Mouse (Mus musculus): ENCODE measurements at regions not wholly inside any gene's neighbourhood (a gene's known extent, or its start where the extent isn't known, plus 50 kb on each side); places are given as distances from the start of the nearest gene placed in this dataset.

DNA sequence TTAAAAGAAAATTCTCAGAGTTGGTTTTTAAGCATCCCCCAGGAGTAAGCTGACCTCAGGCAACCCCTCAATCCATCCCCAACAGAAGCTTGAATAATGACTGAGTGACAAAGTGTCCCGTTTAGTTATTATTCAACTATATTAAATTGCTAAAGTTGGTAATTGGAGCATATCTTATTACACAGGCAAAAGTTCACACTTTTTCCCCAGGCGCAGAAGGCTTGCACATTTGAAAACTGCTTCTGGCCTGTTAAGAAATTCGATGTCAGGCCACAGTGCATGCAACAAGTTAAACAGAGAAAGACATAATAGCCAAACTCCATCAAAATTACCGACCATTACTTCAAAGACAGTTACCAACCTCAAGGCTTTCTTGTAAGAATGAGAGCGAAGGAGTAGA is 240.3 kb downstream of the Pik3r1 start:
- Histone ChIP-seq H3K27ac (ENCODE audit: low read depth, low read length) (no peak overlapping the region), H3K9ac (no peak overlapping the region), H3K4me3 (ENCODE audit: low read depth, low read length) (no peak overlapping the region), H3K4me1 (ENCODE audit: insufficient read depth) (no peaks in the 10 kb centered on the region), H3K27me3 (ENCODE audit: insufficient read depth, low read length) (no peaks in the 10 kb centered on the region), H3K36me3 (ENCODE audit: insufficient read depth) (no peaks in the 10 kb centered on the region), H3K9me3 (ENCODE audit: low read length) (no peaks in the 10 kb centered on the region), H3K4me2 (ENCODE audit: low read depth) (no peak overlapping the region)
- no peak for TF ChIP-seq CTCF (IDR thresholded peaks at IDR 0.05; ENCODE audit: low read depth)
- 83% methylated on average over 5 of the region's 5 CpGs for WGBS
- DNase-seq (no peak), ATAC-seq (no peak)

DNA sequence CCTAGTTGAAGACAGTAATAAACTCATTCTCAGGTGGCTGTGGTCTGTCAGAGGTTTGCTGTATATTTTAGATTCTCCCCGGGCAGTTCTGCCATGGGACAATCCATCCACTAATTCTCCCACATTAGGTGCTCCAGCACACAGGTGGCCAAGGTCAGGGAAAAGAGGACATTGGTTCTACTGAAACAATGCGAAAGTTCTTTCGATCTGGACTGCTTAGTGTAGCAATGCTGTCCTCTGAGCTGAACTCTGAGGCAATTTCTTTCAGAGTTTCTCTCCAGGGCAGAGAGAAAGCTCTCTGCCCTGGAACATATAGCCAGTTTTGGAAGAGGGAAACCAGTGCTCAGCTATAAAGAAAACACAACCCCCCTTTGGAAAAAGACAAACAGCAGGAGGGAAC is 243.2 kb downstream of the Pik3r1 start:
- Histone ChIP-seq H3K9me3 (ENCODE audit: low read length) (no peaks in the 10 kb centered on the region), H3K36me3 (ENCODE audit: insufficient read depth) (no peaks in the 10 kb centered on the region), H3K9ac (no peak overlapping the region), H3K27me3 (ENCODE audit: insufficient read depth, low read length) (no peaks in the 10 kb centered on the region), H3K27ac (ENCODE audit: low read depth, low read length) (no peak overlapping the region), H3K4me2 (ENCODE audit: low read depth) (no peak overlapping the region), H3K4me3 (ENCODE audit: low read depth, low read length) (no peak overlapping the region), H3K4me1 (ENCODE audit: insufficient read depth) (no peaks in the 10 kb centered on the region)
- DNase-seq: no peak
- 94% methylated on average over 3 of the region's 3 CpGs for WGBS
- TF ChIP-seq CTCF (IDR thresholded peaks at IDR 0.05; ENCODE audit: low read depth): no peak
- no peak for ATAC-seq

DNA sequence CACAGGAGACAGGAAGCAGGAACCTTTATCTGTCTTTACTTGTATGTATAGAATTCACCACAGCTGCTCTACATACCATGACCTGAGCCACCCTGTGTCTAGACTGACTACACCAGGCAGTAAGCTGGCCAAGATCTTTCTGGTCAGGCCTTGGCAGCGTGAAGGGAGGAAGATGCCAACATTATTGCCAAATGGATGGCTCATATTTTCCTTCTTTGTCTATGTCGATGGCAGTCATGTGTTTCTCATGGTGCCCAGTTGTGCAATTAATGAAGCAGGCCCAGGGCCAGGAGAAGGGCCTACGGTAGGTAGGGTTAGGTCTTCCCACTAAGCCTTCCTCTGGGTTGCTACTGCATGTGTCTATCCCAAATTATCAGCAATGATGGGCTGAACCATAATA is 243.8 kb downstream of the Pik3r1 start:
- no peak for TF ChIP-seq CTCF (IDR thresholded peaks at IDR 0.05; ENCODE audit: low read depth)
- no peak overlapping the region for H3K4me3 ChIP-seq (ENCODE audit: low read depth, low read length)
- no peak overlapping the region for H3K4me2 ChIP-seq (ENCODE audit: low read depth)
- DNase-seq (no peak), ATAC-seq (no peak)
- WGBS: 84% methylated on average over 3 of the region's 3 CpGs
- no peaks in the 10 kb centered on the region for H3K36me3 ChIP-seq (ENCODE audit: insufficient read depth)
- H3K4me1 ChIP-seq (ENCODE audit: insufficient read depth): no peaks in the 10 kb centered on the region
- no peak overlapping the region for H3K9ac ChIP-seq
- H3K27ac ChIP-seq (ENCODE audit: low read depth, low read length): no peak overlapping the region
- H3K9me3 ChIP-seq (ENCODE audit: low read length): no peaks in the 10 kb centered on the region
- H3K27me3 ChIP-seq (ENCODE audit: insufficient read depth, low read length): no peaks in the 10 kb centered on the region

DNA sequence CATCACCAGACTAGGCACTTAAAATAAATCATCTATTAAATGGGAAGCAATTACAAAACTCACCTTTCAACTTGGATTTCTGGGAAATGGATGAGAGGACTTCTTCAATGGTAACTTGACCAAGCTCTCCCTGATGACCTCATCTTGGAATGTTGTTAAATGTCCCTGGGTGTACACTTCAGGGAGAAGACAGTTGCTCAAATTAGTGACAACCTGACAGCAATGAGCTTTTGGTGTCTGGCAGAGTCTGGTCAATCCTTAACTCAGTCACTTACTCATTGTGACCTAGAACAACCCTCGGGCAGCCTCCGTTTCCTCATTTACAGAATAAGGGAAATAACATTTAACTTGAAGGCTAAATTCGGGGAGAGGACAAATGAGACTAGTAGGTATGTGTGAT is 244.5 kb downstream of the Pik3r1 start:
- no peaks in the 10 kb centered on the region for H3K27me3 ChIP-seq (ENCODE audit: insufficient read depth, low read length)
- no peak for TF ChIP-seq CTCF (IDR thresholded peaks at IDR 0.05; ENCODE audit: low read depth)
- no peak for DNase-seq
- H3K27ac ChIP-seq (ENCODE audit: low read depth, low read length): no peak overlapping the region
- no peak overlapping the region for H3K4me2 ChIP-seq (ENCODE audit: low read depth)
- H3K4me1 ChIP-seq (ENCODE audit: insufficient read depth): no peaks in the 10 kb centered on the region
- H3K9ac ChIP-seq: no peak overlapping the region
- no peaks in the 10 kb centered on the region for H3K36me3 ChIP-seq (ENCODE audit: insufficient read depth)
- no peak overlapping the region for H3K4me3 ChIP-seq (ENCODE audit: low read depth, low read length)
- H3K9me3 ChIP-seq (ENCODE audit: low read length): no peaks in the 10 kb centered on the region
- ATAC-seq: no peak
- 88% methylated on average over 3 of the region's 3 CpGs for WGBS

DNA sequence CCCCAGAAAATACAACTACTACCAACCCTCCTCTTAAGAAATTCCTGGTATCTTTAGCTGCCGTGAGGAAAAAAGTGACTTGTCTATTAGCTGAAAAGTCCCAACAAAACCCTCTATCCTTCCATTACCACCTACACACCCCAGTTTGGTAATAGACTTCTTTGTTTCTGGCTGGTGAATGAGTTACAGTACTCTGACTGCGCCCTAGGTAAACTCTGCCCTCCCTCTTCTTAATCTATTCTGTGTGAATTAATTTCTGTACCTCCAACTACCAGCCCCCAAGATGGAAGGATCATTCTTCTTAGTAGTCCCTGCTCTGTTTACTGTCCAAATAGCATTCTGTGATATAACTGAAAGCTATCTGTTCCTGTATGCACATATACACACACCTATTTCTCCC is 245.4 kb downstream of the Pik3r1 start:
- H3K9ac ChIP-seq: no peak overlapping the region
- ATAC-seq (no peak), DNase-seq (no peak)
- WGBS: 86% methylated on average over 2 of the region's 2 CpGs
- no peaks in the 10 kb centered on the region for H3K9me3 ChIP-seq (ENCODE audit: low read length)
- no peaks in the 10 kb centered on the region for H3K36me3 ChIP-seq (ENCODE audit: insufficient read depth)
- no peak overlapping the region for H3K27ac ChIP-seq (ENCODE audit: low read depth, low read length)
- no peaks in the 10 kb centered on the region for H3K27me3 ChIP-seq (ENCODE audit: insufficient read depth, low read length)
- H3K4me3 ChIP-seq (ENCODE audit: low read depth, low read length): no peak overlapping the region
- no peak overlapping the region for H3K4me2 ChIP-seq (ENCODE audit: low read depth)
- no peak for TF ChIP-seq CTCF (IDR thresholded peaks at IDR 0.05; ENCODE audit: low read depth)
- H3K4me1 ChIP-seq (ENCODE audit: insufficient read depth): no peaks in the 10 kb centered on the region

DNA sequence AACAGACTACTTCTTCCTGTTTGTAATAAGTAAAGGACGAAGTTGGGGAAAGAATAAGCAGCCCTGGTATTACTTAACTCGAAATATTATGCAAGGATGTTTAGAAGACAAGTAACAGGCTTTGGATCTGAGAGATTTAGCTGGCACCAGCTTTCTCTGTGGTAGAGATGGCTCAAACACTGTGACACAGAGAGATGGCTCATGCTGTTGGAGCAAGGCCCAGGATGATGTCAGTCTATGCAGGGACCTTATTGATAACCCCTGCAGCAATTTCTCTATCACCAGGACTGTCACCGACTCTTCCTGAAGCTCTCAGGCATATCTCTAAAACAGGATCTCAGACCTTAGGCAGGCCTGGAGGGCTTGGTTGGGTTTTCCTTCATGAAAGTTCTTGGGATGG is 254.7 kb downstream of the Pik3r1 start:
- Histone ChIP-seq H3K36me3 (ENCODE audit: insufficient read depth) (no peaks in the 10 kb centered on the region), H3K9me3 (ENCODE audit: low read length) (0 out of 2 replicates have a peak, but pooled peaks cover 5% of the 10 kb centered on the region), H3K27ac (ENCODE audit: low read depth, low read length) (no peak overlapping the region), H3K4me1 (ENCODE audit: insufficient read depth) (no peaks in the 10 kb centered on the region), H3K9ac (no peak overlapping the region), H3K4me3 (ENCODE audit: low read depth, low read length) (no peak overlapping the region), H3K27me3 (ENCODE audit: insufficient read depth, low read length) (no peaks in the 10 kb centered on the region), H3K4me2 (ENCODE audit: low read depth) (no peak overlapping the region)
- DNase-seq (no peak), ATAC-seq (no peak)
- 82% methylated on average over 3 of the region's 3 CpGs for WGBS
- no peak for TF ChIP-seq CTCF (IDR thresholded peaks at IDR 0.05; ENCODE audit: low read depth)

DNA sequence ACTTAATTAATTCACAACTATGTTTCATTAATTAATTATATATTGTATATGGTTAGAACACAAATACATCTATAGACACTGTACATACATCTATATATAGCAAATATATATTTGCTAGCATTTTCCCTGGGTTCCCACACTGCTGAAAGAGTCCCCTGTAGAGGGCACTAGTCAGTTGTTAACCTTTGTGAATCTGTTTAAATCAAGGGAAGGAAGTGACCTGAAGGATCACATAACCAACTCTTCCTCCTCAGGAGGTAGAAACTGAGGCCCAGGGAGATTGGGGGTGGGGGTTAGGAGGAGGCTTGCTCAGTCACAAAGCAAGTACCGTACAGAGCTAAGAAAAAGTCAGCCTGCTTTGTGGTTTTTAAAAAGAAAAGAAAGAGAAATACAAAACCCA is 258.1 kb downstream of the Pik3r1 start:
- TF ChIP-seq CTCF (IDR thresholded peaks at IDR 0.05; ENCODE audit: low read depth): peak; percentile 40
- Histone ChIP-seq H3K36me3 (ENCODE audit: insufficient read depth) (no peaks in the 10 kb centered on the region), H3K27me3 (ENCODE audit: insufficient read depth, low read length) (no peaks in the 10 kb centered on the region), H3K4me1 (ENCODE audit: insufficient read depth) (no peaks in the 10 kb centered on the region), H3K4me3 (ENCODE audit: low read depth, low read length) (no peak overlapping the region), H3K27ac (ENCODE audit: low read depth, low read length) (no peak overlapping the region), H3K9me3 (ENCODE audit: low read length) (no peaks in the 10 kb centered on the region), H3K9ac (no peak overlapping the region), H3K4me2 (ENCODE audit: low read depth) (no peak overlapping the region)
- ATAC-seq (no peak), DNase-seq (no peak)
- 66% methylated on average over 1 of the region's 1 CpGs for WGBS

DNA sequence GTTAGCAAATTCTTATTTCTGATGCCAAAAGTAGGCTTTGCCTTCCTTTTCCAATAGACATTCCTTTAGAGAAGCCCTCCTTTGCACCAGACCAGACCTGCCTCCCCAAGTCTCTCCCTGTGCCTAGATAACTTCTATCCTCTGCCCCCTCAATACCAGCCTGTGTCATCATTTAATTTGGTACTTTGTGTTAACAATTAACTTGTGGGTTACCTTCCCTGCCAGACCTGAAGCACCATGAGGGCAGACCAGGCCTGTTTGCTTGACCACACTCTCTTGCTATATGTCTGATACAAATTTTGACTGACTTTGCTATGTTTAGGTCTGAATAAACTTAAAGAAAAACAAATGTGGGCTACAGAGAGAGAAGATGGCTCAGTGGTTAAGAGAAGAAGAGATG is 259.7 kb downstream of the Pik3r1 start:
- no peaks in the 10 kb centered on the region for H3K27me3 ChIP-seq (ENCODE audit: insufficient read depth, low read length)
- H3K36me3 ChIP-seq (ENCODE audit: insufficient read depth): no peaks in the 10 kb centered on the region
- ATAC-seq (no peak), DNase-seq (no peak)
- no peak overlapping the region for H3K27ac ChIP-seq (ENCODE audit: low read depth, low read length)
- no peaks in the 10 kb centered on the region for H3K9me3 ChIP-seq (ENCODE audit: low read length)
- H3K9ac ChIP-seq: no peak overlapping the region
- H3K4me3 ChIP-seq (ENCODE audit: low read depth, low read length): no peak overlapping the region
- no peak for TF ChIP-seq CTCF (IDR thresholded peaks at IDR 0.05; ENCODE audit: low read depth)
- no peak overlapping the region for H3K4me2 ChIP-seq (ENCODE audit: low read depth)
- H3K4me1 ChIP-seq (ENCODE audit: insufficient read depth): no peaks in the 10 kb centered on the region

Measured in forebrain, postnatal 0 days (tissue).